Mouse (Mus musculus): ENCODE measurements around the gene Exoc3l2. TPM values are rescaled to one million over a fixed set of nuclear protein-coding genes. Genes with fewer than 3 reads are reported as not detected.

The Exoc3l2 gene
- total RNA-seq, 2 experiments from 2014 or later, result not detected

DNA sequence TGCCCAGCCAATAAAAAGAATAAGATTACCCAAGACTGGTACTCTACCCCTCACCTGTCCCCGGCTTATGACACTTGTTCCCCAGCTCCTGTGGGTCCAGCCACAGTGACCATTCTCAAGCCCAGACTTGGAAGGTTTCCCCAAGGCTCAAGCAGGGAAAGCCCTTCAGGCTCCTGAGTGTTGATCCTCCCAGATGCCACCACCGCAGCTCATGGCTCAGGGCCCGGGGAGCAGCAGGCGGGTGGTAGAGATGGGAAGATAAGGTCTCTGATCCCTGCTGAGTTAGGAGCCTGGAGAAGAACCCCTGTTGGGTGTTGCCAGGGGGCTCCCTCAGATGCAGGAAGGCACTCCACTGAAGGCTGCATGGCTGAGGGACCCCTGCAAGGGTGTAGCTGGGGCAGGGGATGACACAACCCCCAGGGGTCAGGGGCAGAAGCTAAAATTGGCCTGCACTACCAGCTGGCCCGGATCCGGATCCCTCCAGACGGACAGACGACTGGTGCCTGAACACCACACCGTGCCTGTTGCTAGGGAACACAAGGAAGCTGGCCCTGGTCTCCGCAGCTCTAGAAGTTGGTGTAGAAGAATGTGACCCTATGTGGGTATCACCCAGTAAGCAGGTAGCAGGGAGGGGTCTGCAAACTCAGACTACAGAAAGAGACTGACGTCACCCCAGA lies 7.2 kb upstream of the Exoc3l2 start:
- ATAC-seq (replicated peaks; ENCODE audit: low FRiP score, poor library complexity, severe bottlenecking), result 0 out of 2 replicates have a peak, but pooled peaks have one; percentile 23

- no peak for ATAC-seq (replicated peaks; ENCODE audit: low FRiP score, poor library complexity, severe bottlenecking)
Observed at GRCm38 (mm10) chr7:19456628-19457027, 6.5 kb upstream of the Exoc3l2 start.

- ATAC-seq (replicated peaks; ENCODE audit: low FRiP score, poor library complexity, severe bottlenecking), result 0 out of 2 replicates have a peak, but pooled peaks have one; percentile 12
Observed at GRCm38 (mm10) chr7:19457414-19458071, 5.6 kb upstream of the Exoc3l2 start.

- no peak for ATAC-seq (replicated peaks; ENCODE audit: low FRiP score, poor library complexity, severe bottlenecking)
Observed at GRCm38 (mm10) chr7:19458072-19458486, 5.1 kb upstream of the Exoc3l2 start.

GRCm38 (mm10) chr7:19458591-19459111 lies 4.5 kb upstream of the Exoc3l2 start, which contains the start of gene Mark4:
TSS of gene Mark4 (minus strand) at chr7:19458821.
- 0 out of 2 replicates have a peak, but pooled peaks have one; percentile 41 for ATAC-seq (replicated peaks; ENCODE audit: low FRiP score, poor library complexity, severe bottlenecking)

- ATAC-seq (replicated peaks; ENCODE audit: low FRiP score, poor library complexity, severe bottlenecking), result no peak
Observed at GRCm38 (mm10) chr7:19459144-19459870, 3.8 kb upstream of the Exoc3l2 start.

- no peak for ATAC-seq (replicated peaks; ENCODE audit: low FRiP score, poor library complexity, severe bottlenecking)
Observed at GRCm38 (mm10) chr7:19460500-19460899, 2.6 kb upstream of the Exoc3l2 start.

- no peak for ATAC-seq (replicated peaks; ENCODE audit: low FRiP score, poor library complexity, severe bottlenecking)
Observed at GRCm38 (mm10) chr7:19461488-19461887, 1.6 kb upstream of the Exoc3l2 start.

- ATAC-seq (replicated peaks; ENCODE audit: low FRiP score, poor library complexity, severe bottlenecking), result no peak
Observed at GRCm38 (mm10) chr7:19462443-19462842, 688 bp upstream of the Exoc3l2 start.

GRCm38 (mm10) chr7:19464367-19465307 lies 1.5 kb downstream of the Exoc3l2 start:
- no peak for ATAC-seq (replicated peaks; ENCODE audit: low FRiP score, poor library complexity, severe bottlenecking)

GRCm38 (mm10) chr7:19466602-19467145 lies 3.5 kb downstream of the Exoc3l2 start:
- ATAC-seq (replicated peaks; ENCODE audit: low FRiP score, poor library complexity, severe bottlenecking), result no peak

GRCm38 (mm10) chr7:19467638-19468037 lies 4.5 kb downstream of the Exoc3l2 start:
- ATAC-seq (replicated peaks; ENCODE audit: low FRiP score, poor library complexity, severe bottlenecking), result 0 out of 2 replicates have a peak, but pooled peaks have one; percentile 45

GRCm38 (mm10) chr7:19468279-19468678 lies 5.1 kb downstream of the Exoc3l2 start:
- no peak for ATAC-seq (replicated peaks; ENCODE audit: low FRiP score, poor library complexity, severe bottlenecking)

DNA sequence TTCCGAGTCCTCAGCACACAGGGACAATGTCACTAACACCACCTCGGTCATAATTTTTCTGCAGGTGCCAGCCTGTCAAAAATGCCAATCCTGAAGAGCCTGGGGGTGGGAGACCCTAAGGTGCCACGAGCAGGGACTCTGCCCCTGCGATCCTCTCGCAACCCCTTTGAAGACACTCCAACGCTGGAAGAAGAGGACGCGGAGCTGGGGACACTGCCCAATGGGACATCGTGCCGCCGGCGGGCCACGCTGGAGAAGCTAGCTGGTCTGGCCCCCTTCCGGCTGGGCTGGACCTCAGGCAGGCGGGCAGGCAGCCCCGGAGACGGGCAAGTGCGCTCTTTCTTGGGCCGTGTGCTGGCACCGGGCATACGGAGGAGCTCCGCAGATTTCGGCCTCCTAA lies 6.3 kb downstream of the Exoc3l2 start:
- no peak for ATAC-seq (replicated peaks; ENCODE audit: low FRiP score, poor library complexity, severe bottlenecking)

DNA sequence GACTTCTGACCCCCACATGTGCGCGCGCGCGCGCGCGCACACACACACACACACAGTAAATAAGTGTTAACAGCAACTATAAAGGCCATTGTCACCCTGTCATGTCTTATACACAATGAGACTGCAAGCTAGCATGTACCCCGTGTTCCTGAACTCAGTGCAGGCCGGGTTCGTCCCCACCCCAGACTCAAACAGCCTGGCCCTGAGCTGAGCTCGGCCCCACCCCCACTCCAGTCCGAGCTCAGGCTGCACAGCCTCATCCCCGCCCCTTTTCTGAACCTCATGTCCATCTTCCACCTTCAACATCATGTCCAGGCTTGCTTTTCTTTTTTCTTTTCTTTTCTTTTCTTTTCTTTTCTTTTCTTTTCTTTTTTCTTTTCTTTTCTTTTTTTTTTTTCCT lies 7.2 kb downstream of the Exoc3l2 start:
- ATAC-seq (replicated peaks; ENCODE audit: low FRiP score, poor library complexity, severe bottlenecking), result no peak

GRCm38 (mm10) chr7:19472403-19472802 lies 9.3 kb downstream of the Exoc3l2 start:
- ATAC-seq (replicated peaks; ENCODE audit: low FRiP score, poor library complexity, severe bottlenecking), result no peak

DNA sequence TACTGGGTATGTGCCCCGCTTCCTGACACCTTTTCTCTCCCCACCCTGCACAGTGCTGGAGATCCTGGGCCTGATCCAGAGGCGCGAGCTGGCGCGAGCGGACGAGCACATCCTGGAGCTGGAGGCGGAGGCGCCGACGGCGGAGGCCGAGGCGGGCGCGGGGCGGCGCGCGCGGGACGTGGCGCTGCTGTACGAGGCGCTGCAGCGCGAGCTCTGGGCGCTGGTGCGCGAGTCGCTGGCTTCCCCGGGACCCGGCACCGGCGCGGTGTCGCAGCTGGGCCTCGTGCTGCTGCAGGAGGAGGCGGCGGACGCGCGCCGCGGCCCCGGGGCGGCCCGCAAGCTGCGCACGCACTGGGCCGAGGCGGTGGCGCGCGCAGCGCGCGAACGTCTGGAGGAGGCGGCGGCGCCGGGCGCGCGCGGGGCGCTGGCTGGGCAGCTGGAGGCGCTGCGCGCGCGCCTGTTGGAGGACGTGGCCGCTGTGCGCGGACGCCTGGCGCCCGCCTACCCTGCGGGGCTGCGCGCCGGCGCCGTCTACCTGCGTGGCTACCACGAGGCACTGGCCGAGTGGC lies 10.8 kb downstream of the Exoc3l2 start:
- no peak for ATAC-seq (replicated peaks; ENCODE audit: low FRiP score, poor library complexity, severe bottlenecking)

GRCm38 (mm10) chr7:19477084-19477483 lies 14.0 kb downstream of the Exoc3l2 start:
- ATAC-seq (replicated peaks; ENCODE audit: low FRiP score, poor library complexity, severe bottlenecking), result no peak
